Mouse (Mus musculus) CH12.LX (cell line): ENCODE measurements around the gene Cryzl1. TPM values are rescaled to one million over a fixed set of nuclear protein-coding genes. Genes with fewer than 3 reads are reported as not detected.

Experiments used
- DNase-seq: peaks from one replicate; pipeline ENCODE4 v3.0.0-alpha.2; 2013; ENCODE audit errors: extremely low read depth
- H3K27ac ChIP-seq: 2 replicates; pipeline ENCODE4 v1.5.1; 2012; ENCODE audit warnings: low read depth, mild to moderate bottlenecking, control low read depth, moderate library complexity; ENCODE audit not compliant: insufficient read depth
- H3K27me3 ChIP-seq: replicated peaks from 2 replicates; pipeline ENCODE3; 2012; ENCODE audit warnings: inconsistent platforms
- H3K36me3 ChIP-seq, 2 experiments: replicated peaks in 1 of 2; 2 replicates each; pipeline versions ENCODE3 to v1.6.1; 2012; ENCODE audit warnings: inconsistent platforms in 1 of 2, low read length in 1 of 2, mild to moderate bottlenecking in 1 of 2, mixed read lengths in 1 of 2, moderate library complexity in 1 of 2; ENCODE audit not compliant: control insufficient read depth in 1 of 2, insufficient read depth in 1 of 2
- H3K4me1 ChIP-seq, 2 experiments: 2 replicates each; pipeline ENCODE4 v1.6.1; 2012; ENCODE audit warnings: inconsistent platforms in 1 of 2, moderate library complexity in 1 of 2; ENCODE audit not compliant: insufficient read depth in 2 of 2, control insufficient read depth in 1 of 2
- H3K4me2 ChIP-seq: 2 replicates; pipeline ENCODE4 v1.6.1; 2012; ENCODE audit warnings: low read depth, mild to moderate bottlenecking, control low read depth; ENCODE audit not compliant: poor library complexity, insufficient read depth, severe bottlenecking
- H3K4me3 ChIP-seq, 3 experiments: fragments of 150-350 bp in 1 of 3; sonication (generic) in 1 of 3; replicated peaks in 1 of 3; 2 replicates each; pipeline versions ENCODE3 to v1.5.1; 2011 to 2012; ENCODE audit warnings: low read depth in 2 of 3, low read length in 2 of 3, mild to moderate bottlenecking in 2 of 3, moderate library complexity in 2 of 3, control low read depth in 1 of 3, improper control_type of control experiment in 1 of 3, inconsistent platforms in 1 of 3, mixed read lengths in 1 of 3; ENCODE audit not compliant: poor library complexity in 1 of 3
- H3K79me2 ChIP-seq: replicated peaks from 2 replicates; pipeline ENCODE4 v1.6.1; 2012; ENCODE audit warnings: mild to moderate bottlenecking, moderate library complexity; ENCODE audit not compliant: control insufficient read depth, poor library complexity, insufficient read depth, severe bottlenecking; ENCODE audit errors: extremely low read depth
- H3K9ac ChIP-seq: 2 replicates; pipeline ENCODE4 v1.6.1; 2012; ENCODE audit warnings: low read depth, mild to moderate bottlenecking, control low read depth, moderate library complexity; ENCODE audit not compliant: insufficient read depth
- H3K9me3 ChIP-seq: replicated peaks from 2 replicates; pipeline ENCODE3; 2012; ENCODE audit warnings: low read length, inconsistent platforms, mixed read lengths
- CHD1 ChIP-seq: IDR thresholded peaks from 2 replicates; pipeline ENCODE4 v1.6.1; 2012; ENCODE audit warnings: low read depth, low read length, improper control_type of control experiment, inconsistent platforms
- EP300 ChIP-seq: IDR thresholded peaks from 2 replicates; pipeline ENCODE4 v1.6.1; 2011; ENCODE audit warnings: low read length, improper control_type of control experiment
- GABPA ChIP-seq: IDR thresholded peaks from 2 replicates; pipeline ENCODE4 v1.6.1; 2012; ENCODE audit warnings: low read depth, low read length, improper control_type of control experiment, inconsistent platforms; ENCODE audit not compliant: insufficient replicate concordance
- HCFC1 ChIP-seq: IDR thresholded peaks from 2 replicates; pipeline ENCODE4 v1.6.1; 2012; ENCODE audit warnings: low read depth, mild to moderate bottlenecking, inconsistent platforms, low read length, improper control_type of control experiment
- KAT2A ChIP-seq: IDR thresholded peaks from 2 replicates; pipeline ENCODE4 v1.6.1; 2012; ENCODE audit warnings: low read length, improper control_type of control experiment, inconsistent platforms; ENCODE audit not compliant: insufficient replicate concordance
- MAFK ChIP-seq: IDR thresholded peaks from 2 replicates; pipeline ENCODE4 v1.6.1; 2011; ENCODE audit warnings: low read length, improper control_type of control experiment; ENCODE audit not compliant: insufficient replicate concordance
- MAX ChIP-seq: IDR thresholded peaks from 2 replicates; pipeline ENCODE4 v1.6.1; 2011; ENCODE audit warnings: low read length, improper control_type of control experiment
- MAZ ChIP-seq: IDR thresholded peaks from 2 replicates; pipeline ENCODE4 v1.6.1; 2012; ENCODE audit warnings: low read depth, mild to moderate bottlenecking, inconsistent platforms, low read length, improper control_type of control experiment, moderate library complexity
- MXI1 ChIP-seq: IDR thresholded peaks from 2 replicates; pipeline ENCODE4 v1.6.1; 2011; ENCODE audit warnings: mild to moderate bottlenecking, low read depth, low read length, improper control_type of control experiment
- MYC ChIP-seq: IDR thresholded peaks from 2 replicates; pipeline ENCODE4 v1.6.1; 2011; ENCODE audit warnings: low read depth, mild to moderate bottlenecking, improper control_type of control experiment, low read length
- NELFE ChIP-seq: IDR thresholded peaks from 2 replicates; pipeline ENCODE4 v1.6.1; 2011; ENCODE audit warnings: low read depth, low read length, improper control_type of control experiment
- NRF1 ChIP-seq: IDR thresholded peaks from 2 replicates; pipeline ENCODE4 v1.6.1; 2014; ENCODE audit warnings: low read depth, mild to moderate bottlenecking, inconsistent platforms, low read length, improper control_type of control experiment, moderate library complexity
- PAX5 ChIP-seq: IDR thresholded peaks from 2 replicates; pipeline ENCODE4 v1.6.1; 2012; ENCODE audit warnings: low read length, inconsistent platforms, mixed read lengths
- POLR2A ChIP-seq: IDR thresholded peaks from 2 replicates; pipeline ENCODE4 v1.6.1; 2011; ENCODE audit warnings: low read depth, mild to moderate bottlenecking, improper control_type of control experiment, low read length
- POLR2AphosphoS2 ChIP-seq: IDR thresholded peaks from 2 replicates; pipeline ENCODE4 v1.6.1; 2011; ENCODE audit warnings: low read depth, low read length, improper control_type of control experiment
- RAD21 ChIP-seq: IDR thresholded peaks from 2 replicates; pipeline ENCODE4 v1.6.1; 2011; ENCODE audit warnings: low read depth, mild to moderate bottlenecking, low read length, improper control_type of control experiment, moderate library complexity
- SMC3 ChIP-seq: IDR thresholded peaks from 2 replicates; pipeline ENCODE4 v1.6.1; 2011; ENCODE audit warnings: low read depth, low read length, improper control_type of control experiment
- TCF12 ChIP-seq: IDR thresholded peaks from 2 replicates; pipeline ENCODE4 v1.6.1; 2014; ENCODE audit warnings: low read depth, mild to moderate bottlenecking, inconsistent platforms, low read length, improper control_type of control experiment
- USF1 ChIP-seq: IDR thresholded peaks from 2 replicates; pipeline ENCODE4 v1.6.1; 2014; ENCODE audit warnings: low read depth, mild to moderate bottlenecking, inconsistent platforms, low read length, improper control_type of control experiment
- ZKSCAN1 ChIP-seq: IDR thresholded peaks from 2 replicates; pipeline ENCODE4 v1.6.1; 2012; ENCODE audit warnings: low read depth, inconsistent platforms, low read length, improper control_type of control experiment, borderline replicate concordance
- ZMIZ1 ChIP-seq: IDR thresholded peaks from 2 replicates; pipeline ENCODE4 v1.6.1; 2012; ENCODE audit warnings: low read depth, mild to moderate bottlenecking, inconsistent platforms, low read length, improper control_type of control experiment
- ZNF384 ChIP-seq: IDR thresholded peaks from 2 replicates; pipeline ENCODE4 v1.6.1; 2012; ENCODE audit warnings: low read depth, low read length, improper control_type of control experiment, inconsistent platforms
- dilution Hi-C: fragments of 300-500 bp; cut with MboI; formaldehyde crosslinking; loops from 2 replicates; pipeline ENCODE4 v1.14.3; 2020; ENCODE audit warnings: low sequenced_read_pairs; ENCODE audit not compliant: extremely low pct_unique_long_range_greater_than_20kb, extremely low pct_ligation_motif_present
- in situ Hi-C: fragments of 300-500 bp; cut with MboI; formaldehyde crosslinking; loops from 3 replicates; pipeline ENCODE4 v1.14.3; 2019; ENCODE audit warnings: low sequenced_read_pairs, low pct_ligation_motif_present, low pct_unique_long_range_greater_than_20kb, mixed read lengths
- polyA plus RNA-seq: library from polyadenylated mRNA; unstranded; fragments of >175 nt; gene quantifications from 2 replicates; pipeline ENCODE4 v1.2.1, GENCODE M21; 2012; ENCODE audit warnings: low read depth; ENCODE audit not compliant: insufficient read length
- total RNA-seq, 2 experiments: library from RNA; depleted of rRNA; stranded (reverse); fragments of 300-350 nt in 1 of 2; fragments of >200 nt in 1 of 2; gene quantifications; 2 replicates each; pipeline ENCODE4 v1.2.3; 2012 to 2014

Gene Cryzl1
- total and polyA plus RNA-seq, 3 experiments: 105 to 115 (median 111) TPM

- no peak for DNase-seq
- dilution Hi-C loops (no loop called here), in situ Hi-C loops (no loop called here)
- H3K4me3 ChIP-seq: no peak overlapping the region
- H3K4me1 ChIP-seq: peaks cover 0 to 17% of the 10 kb centered on the region in 2 experiments; a peak in 2 of 4 replicates
- peaks cover 83 to 99% of the 10 kb centered on the region in 2 experiments for H3K36me3 ChIP-seq
- H3K4me2 ChIP-seq: no peak overlapping the region
- no peak overlapping the region for H3K9ac ChIP-seq
- H3K9me3 ChIP-seq: no peaks in the 10 kb centered on the region
- H3K27ac ChIP-seq: no peak overlapping the region
- TF ChIP-seq MXI1 (no peak), PAX5 (no peak), ZMIZ1 (0 out of 2 replicates have a peak, but pooled peaks have one; percentile 46), MAFK (no peak)
- peaks cover 93% of the 10 kb centered on the region for H3K79me2 ChIP-seq
- no peaks in the 10 kb centered on the region for H3K27me3 ChIP-seq
Observed at GRCm38 (mm10) chr16:91658471-91658870, 70.3 kb downstream of the Cryzl1 start.

- TF ChIP-seq ZMIZ1 (no peak), POLR2A (0 out of 2 replicates have a peak, but pooled peaks have one; percentile 16), ZKSCAN1 (no peak), MAX (no peak), TCF12 (no peak), POLR2AphosphoS2 (no peak), USF1 (no peak), ZNF384 (no peak)
- no peak for DNase-seq
- Histone ChIP-seq H3K27me3 (no peaks in the 10 kb centered on the region), H3K9ac (no peak overlapping the region), H3K4me2 (no peak overlapping the region), H3K4me1 (peaks cover under 1 to 27% of the 10 kb centered on the region in 2 experiments; a peak in 2 of 4 replicates), H3K4me3 (no peak overlapping the region), H3K36me3 (peaks cover 82 to 98% of the 10 kb centered on the region in 2 experiments), H3K9me3 (no peaks in the 10 kb centered on the region), H3K27ac (no peak overlapping the region), H3K79me2 (peaks cover 93% of the 10 kb centered on the region)
- dilution Hi-C loops (no loop called here), in situ Hi-C loops (no loop called here)
Observed at GRCm38 (mm10) chr16:91657285-91657684, 71.5 kb downstream of the Cryzl1 start.

- Histone ChIP-seq H3K4me1 (peaks cover 5 to 34% of the 10 kb centered on the region in 2 experiments; a peak in 3 of 4 replicates), H3K36me3 (peaks cover 74 to 93% of the 10 kb centered on the region in 2 experiments), H3K9ac (no peak overlapping the region), H3K4me2 (no peak overlapping the region), H3K9me3 (no peaks in the 10 kb centered on the region), H3K79me2 (peaks cover 94% of the 10 kb centered on the region), H3K27me3 (no peaks in the 10 kb centered on the region), H3K4me3 (no peak overlapping the region), H3K27ac (no peak overlapping the region)
- in situ Hi-C loops (no loop called here), dilution Hi-C loops (no loop called here)
- TF ChIP-seq GABPA (no peak), ZMIZ1 (no peak), CHD1 (no peak), POLR2AphosphoS2 (no peak; the same call in 1 of the 2 replicates), RAD21 (no peak), EP300 (no peak), MAFK (no peak), KAT2A (no peak), SMC3 (no peak), PAX5 (no peak), NRF1 (no peak), MAZ (no peak), MYC (no peak), USF1 (no peak), HCFC1 (no peak), NELFE (no peak)
- no peak for DNase-seq
Observed at GRCm38 (mm10) chr16:91655285-91655684, 73.5 kb downstream of the Cryzl1 start.
